Mouse (Mus musculus) liver, embryonic 15.5 days (tissue): ENCODE measurements around the gene Kif16b. TPM values are rescaled to one million over a fixed set of nuclear protein-coding genes. Genes with fewer than 3 reads are reported as not detected.

Experiments used
- ATAC-seq: fragments of 200-750 bp; cut with Nextera tagmentation; 2 replicates; pipeline ENCODE4 v1.8.0; 2017; ENCODE audit warnings: moderate number of reproducible peaks, mild to moderate bottlenecking, moderate library complexity; ENCODE audit not compliant: insufficient read depth
- H3K27ac ChIP-seq: fragments of 300-500 bp; sonication (generic); replicated peaks from 2 replicates; pipeline ENCODE4 v1.5.1; 2015; ENCODE audit warnings: mild to moderate bottlenecking, inconsistent platforms
- H3K27me3 ChIP-seq: fragments of 300-500 bp; sonication (generic); 2 replicates; pipeline ENCODE4 v1.6.1; 2015; ENCODE audit warnings: mild to moderate bottlenecking, inconsistent platforms
- H3K36me3 ChIP-seq: fragments of 300-500 bp; sonication (generic); replicated peaks from 2 replicates; pipeline ENCODE4 v1.6.1; 2015; ENCODE audit warnings: moderate library complexity, mild to moderate bottlenecking, inconsistent platforms
- H3K4me1 ChIP-seq: fragments of 300-500 bp; sonication (generic); replicated peaks from 2 replicates; pipeline ENCODE4 v1.6.1; 2015; ENCODE audit warnings: inconsistent platforms
- H3K4me2 ChIP-seq: fragments of 300-500 bp; sonication (generic); 2 replicates; pipeline ENCODE4 v1.6.1; 2015; ENCODE audit warnings: moderate library complexity, mild to moderate bottlenecking, inconsistent platforms
- H3K4me3 ChIP-seq: fragments of 300-500 bp; sonication (generic); replicated peaks from 2 replicates; pipeline ENCODE4 v1.5.1; 2015; ENCODE audit warnings: mild to moderate bottlenecking, inconsistent platforms
- H3K9ac ChIP-seq: fragments of 300-500 bp; sonication (generic); 2 replicates; pipeline ENCODE4 v1.6.1; 2015; ENCODE audit warnings: moderate library complexity, mild to moderate bottlenecking, inconsistent platforms
- H3K9me3 ChIP-seq: fragments of 300-500 bp; sonication (generic); replicated peaks from 2 replicates; pipeline ENCODE4 v1.6.1; 2016; ENCODE audit warnings: inconsistent platforms
- WGBS: fragments of 180-500 bp; shearing (Covaris S2); methylation state at CpG from one replicate; pipeline ENCODE4 v1.1.7; 2015; ENCODE audit warnings: mixed read lengths; ENCODE audit not compliant: insufficient replicate concordance; 5-methylcytosine and 5-hydroxymethylcytosine counted together
- polyA plus RNA-seq: library from polyadenylated mRNA; unstranded; fragments of >200 nt; fragmentation: Nextera tagmentation; extraction: Ambion mirVana; gene quantifications from 2 replicates; pipeline ENCODE4 v1.2.1, GENCODE M21; 2015

The Kif16b gene
- polyA plus RNA-seq, 1 experiment from 2014 or later = 3.5 TPM

- no peak overlapping the region for H3K4me3 ChIP-seq
- 57% methylated on average over 6 of the region's 6 CpGs for WGBS
- no peak overlapping the region for H3K4me2 ChIP-seq
- no peaks in the 10 kb centered on the region for H3K27me3 ChIP-seq
- no peak overlapping the region for H3K9ac ChIP-seq
- H3K9me3 ChIP-seq = no peaks in the 10 kb centered on the region
- no peaks in the 10 kb centered on the region for H3K36me3 ChIP-seq
- H3K4me1 ChIP-seq = no peaks in the 10 kb centered on the region
- 0 out of 2 replicates have a peak, but pooled peaks have one; percentile 28 for ATAC-seq
- no peak overlapping the region for H3K27ac ChIP-seq
These were observed 290.2 kb downstream of the Kif16b start for GRCm38 (mm10) chr2:142611113-142611512.

DNA sequence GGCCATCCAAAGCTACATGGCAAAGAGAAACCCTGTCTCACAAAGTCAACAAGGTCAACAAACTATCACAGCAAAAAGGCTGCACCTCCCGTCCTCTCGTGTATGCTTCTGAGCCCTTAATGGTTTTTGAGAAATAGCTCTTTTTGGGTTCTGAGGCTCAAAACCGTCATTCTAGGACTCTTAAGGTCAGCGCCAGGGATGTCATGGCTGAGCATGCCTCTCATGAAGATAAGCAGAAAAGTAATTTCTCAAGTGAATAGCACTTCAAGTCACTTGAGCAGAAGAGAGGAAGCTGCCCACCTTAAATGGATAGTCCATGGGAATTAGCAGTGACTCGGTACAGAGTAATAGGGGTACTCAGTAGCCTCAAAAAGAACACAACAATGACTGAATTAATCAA is 291.1 kb downstream of the Kif16b start:
- Histone ChIP-seq H3K4me3 (no peak overlapping the region), H3K27me3 (no peaks in the 10 kb centered on the region), H3K36me3 (no peaks in the 10 kb centered on the region), H3K4me2 (no peak overlapping the region), H3K9ac (no peak overlapping the region), H3K4me1 (no peaks in the 10 kb centered on the region), H3K9me3 (no peaks in the 10 kb centered on the region), H3K27ac (no peak overlapping the region)
- WGBS = 66% methylated on average over 5 of the region's 5 CpGs
- no peak for ATAC-seq

DNA sequence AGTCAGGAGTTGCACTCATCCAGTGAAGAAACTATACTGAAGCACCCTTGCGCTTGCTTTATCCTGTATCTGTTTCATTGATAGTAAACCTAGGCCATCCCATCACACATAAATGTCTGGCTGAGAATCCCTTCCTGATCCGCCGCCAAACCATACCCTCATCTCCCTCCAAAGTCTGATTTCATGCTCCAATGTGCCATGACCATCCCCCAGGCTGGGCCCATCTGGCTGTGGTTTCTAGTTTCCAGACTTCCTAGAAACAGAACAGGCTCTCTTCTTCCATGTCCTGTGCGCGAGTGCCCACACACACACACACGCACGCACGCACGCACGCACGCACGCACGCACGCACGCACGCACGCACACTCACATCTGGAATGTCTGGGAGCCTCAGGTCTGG is 292.6 kb downstream of the Kif16b start:
- H3K4me2 ChIP-seq = no peak overlapping the region
- H3K36me3 ChIP-seq = no peaks in the 10 kb centered on the region
- H3K9me3 ChIP-seq = no peaks in the 10 kb centered on the region
- ATAC-seq = no peak
- WGBS = 85% methylated on average over 17 of the region's 17 CpGs
- no peaks in the 10 kb centered on the region for H3K27me3 ChIP-seq
- H3K4me3 ChIP-seq = no peak overlapping the region
- H3K4me1 ChIP-seq = no peaks in the 10 kb centered on the region
- no peak overlapping the region for H3K9ac ChIP-seq
- H3K27ac ChIP-seq = no peak overlapping the region

DNA sequence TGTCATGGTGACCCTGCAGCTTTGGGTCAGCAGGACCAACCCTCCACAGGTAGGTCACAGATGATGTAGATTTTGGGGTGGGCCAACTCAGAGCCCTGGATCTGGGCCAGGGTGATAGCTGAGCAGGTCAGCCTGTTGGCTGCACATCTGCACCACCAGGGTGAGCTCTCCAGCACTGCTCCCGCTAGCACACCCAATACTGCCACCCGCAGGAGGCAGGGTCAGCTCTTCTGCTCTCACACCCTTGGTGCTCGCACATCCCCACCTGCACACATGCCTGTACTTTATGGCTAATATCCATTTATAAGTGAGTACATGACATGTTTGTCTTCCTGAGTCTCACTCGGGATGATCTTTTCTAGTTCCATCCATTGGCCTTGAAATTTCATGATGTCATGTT is 296.6 kb downstream of the Kif16b start:
- Histone ChIP-seq H3K4me3 (no peak overlapping the region), H3K4me2 (no peak overlapping the region), H3K27me3 (no peaks in the 10 kb centered on the region), H3K36me3 (no peaks in the 10 kb centered on the region), H3K9me3 (no peaks in the 10 kb centered on the region), H3K27ac (no peak overlapping the region), H3K9ac (no peak overlapping the region), H3K4me1 (no peaks in the 10 kb centered on the region)
- 49% methylated on average over 4 of the region's 4 CpGs for WGBS
- no peak for ATAC-seq

- Histone ChIP-seq H3K9me3 (no peaks in the 10 kb centered on the region), H3K9ac (no peak overlapping the region), H3K36me3 (no peaks in the 10 kb centered on the region), H3K27me3 (no peaks in the 10 kb centered on the region), H3K27ac (no peak overlapping the region), H3K4me2 (no peak overlapping the region), H3K4me3 (no peak overlapping the region), H3K4me1 (no peaks in the 10 kb centered on the region)
- WGBS = 58% methylated on average over 2 of the region's 2 CpGs
- no peak for ATAC-seq
These were observed 298.1 kb downstream of the Kif16b start for GRCm38 (mm10) chr2:142603210-142603609.

DNA sequence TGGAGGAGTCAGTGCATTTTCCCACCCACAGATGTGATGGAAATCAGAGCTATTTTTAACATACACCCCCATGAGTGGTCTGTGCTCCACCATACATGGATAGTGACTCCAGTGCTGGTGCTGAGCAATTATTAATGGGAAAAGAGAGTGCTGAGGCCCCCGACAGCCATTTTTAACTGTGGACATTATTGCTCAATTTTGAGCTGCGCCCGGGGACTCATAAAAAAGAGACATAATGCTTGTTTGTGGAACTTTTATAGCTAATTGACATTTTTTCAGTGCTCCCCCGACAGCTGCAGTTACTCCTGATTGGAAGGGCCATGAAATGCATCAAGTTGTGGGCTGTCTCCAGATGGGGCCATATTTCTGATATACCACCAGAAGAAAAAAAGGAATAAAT is 302.1 kb downstream of the Kif16b start:
- H3K36me3 ChIP-seq = no peaks in the 10 kb centered on the region
- no peak overlapping the region for H3K27ac ChIP-seq
- no peak for ATAC-seq
- H3K9ac ChIP-seq = no peak overlapping the region
- no peaks in the 10 kb centered on the region for H3K27me3 ChIP-seq
- no peaks in the 10 kb centered on the region for H3K4me1 ChIP-seq
- 51% methylated on average over 4 of the region's 4 CpGs for WGBS
- H3K9me3 ChIP-seq = no peaks in the 10 kb centered on the region
- no peak overlapping the region for H3K4me2 ChIP-seq
- H3K4me3 ChIP-seq = no peak overlapping the region

GRCm38 (mm10) chr2:142596176-142597170 is 304.9 kb downstream of the Kif16b start:
- H3K9ac ChIP-seq = no peak overlapping the region
- H3K27me3 ChIP-seq = no peaks in the 10 kb centered on the region
- no peaks in the 10 kb centered on the region for H3K9me3 ChIP-seq
- no peaks in the 10 kb centered on the region for H3K4me1 ChIP-seq
- no peak overlapping the region for H3K4me2 ChIP-seq
- no peak overlapping the region for H3K27ac ChIP-seq
- H3K36me3 ChIP-seq = no peaks in the 10 kb centered on the region
- 65% methylated on average over 17 of the region's 17 CpGs for WGBS
- no peak for ATAC-seq
- H3K4me3 ChIP-seq = no peak overlapping the region

GRCm38 (mm10) chr2:142590938-142591337 is 310.4 kb downstream of the Kif16b start:
- no peak for ATAC-seq

DNA sequence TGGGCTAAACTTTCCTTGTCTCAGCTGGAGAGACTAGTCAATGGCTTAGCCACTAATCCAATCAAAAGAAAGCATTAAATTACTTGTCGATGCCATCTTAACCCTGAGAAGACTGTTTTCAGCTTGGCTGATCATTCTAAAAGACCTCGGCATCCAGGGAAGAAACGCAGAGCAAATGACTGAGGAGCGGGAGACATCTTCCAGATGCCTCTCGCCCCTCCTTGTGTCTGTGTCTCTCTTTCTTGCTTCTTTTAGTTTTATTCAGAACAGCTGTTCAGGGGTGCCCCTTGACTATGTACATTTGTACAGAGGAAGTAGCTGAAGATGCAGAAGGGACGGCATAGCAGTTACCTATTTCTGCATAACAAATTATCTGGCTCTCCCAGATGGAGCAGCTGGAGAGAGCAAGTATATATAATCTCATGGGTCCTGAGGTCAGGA is 311.0 kb downstream of the Kif16b start:
- Histone ChIP-seq H3K4me3 (no peak overlapping the region), H3K4me2 (no peak overlapping the region), H3K4me1 (no peaks in the 10 kb centered on the region), H3K9me3 (no peaks in the 10 kb centered on the region), H3K36me3 (no peaks in the 10 kb centered on the region), H3K27me3 (no peaks in the 10 kb centered on the region), H3K27ac (no peak overlapping the region), H3K9ac (no peak overlapping the region)
- 64% methylated on average over 6 of the region's 6 CpGs for WGBS
- no peak for ATAC-seq

More at GRCm38 (mm10) chr2:142590938-142591337, 310.4 kb downstream of the Kif16b start:
- no peak overlapping the region for H3K4me2 ChIP-seq
- no peaks in the 10 kb centered on the region for H3K36me3 ChIP-seq
- H3K27ac ChIP-seq = no peak overlapping the region
- H3K9ac ChIP-seq = no peak overlapping the region
- no peaks in the 10 kb centered on the region for H3K9me3 ChIP-seq
- no peaks in the 10 kb centered on the region for H3K4me1 ChIP-seq
- no peaks in the 10 kb centered on the region for H3K27me3 ChIP-seq
- no peak overlapping the region for H3K4me3 ChIP-seq

DNA sequence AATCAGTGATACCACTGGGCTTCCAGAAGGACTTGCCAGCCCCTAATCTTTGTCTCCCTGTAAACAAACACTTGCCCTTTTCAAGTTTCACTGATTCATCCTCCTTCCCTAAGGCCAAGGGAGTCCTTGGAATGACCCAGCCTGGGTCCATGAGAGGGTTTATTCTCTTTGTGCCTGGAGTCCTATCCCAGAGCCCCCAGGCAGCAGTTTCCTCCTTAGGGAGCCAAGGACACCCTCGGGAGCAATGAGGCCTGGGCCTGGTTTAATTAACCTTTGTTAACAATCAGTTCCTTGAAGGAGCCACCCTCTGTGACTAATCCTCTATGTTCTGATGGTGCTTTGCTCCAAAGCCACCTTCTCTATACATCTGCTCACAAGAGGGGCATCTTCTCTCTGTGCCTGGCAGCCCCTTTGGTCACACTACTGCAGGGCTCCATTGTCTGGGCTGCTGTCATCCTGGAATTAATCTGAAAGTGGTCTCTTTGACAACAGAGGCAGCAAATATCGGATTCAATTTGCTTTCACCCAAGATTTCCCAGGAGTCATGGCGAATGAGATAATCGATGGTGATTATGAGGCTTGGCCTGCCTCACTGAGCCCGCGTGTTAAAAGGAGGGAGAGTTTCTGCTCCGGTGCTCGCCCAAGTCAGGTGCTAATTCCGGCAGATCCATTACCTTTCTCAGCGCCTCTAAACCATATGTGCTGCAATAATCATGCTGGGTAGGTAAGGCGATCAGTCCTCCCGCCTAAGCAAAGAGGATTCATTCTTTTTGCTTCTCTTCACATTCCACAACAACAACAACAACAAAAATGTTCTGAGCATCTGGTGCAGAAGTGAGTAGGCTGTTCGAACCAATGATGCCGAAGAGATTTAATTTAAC is 311.7 kb downstream of the Kif16b start:
- Histone ChIP-seq H3K4me1 (no peaks in the 10 kb centered on the region), H3K4me2 (no peak overlapping the region), H3K9ac (no peak overlapping the region), H3K27ac (no peak overlapping the region), H3K4me3 (no peak overlapping the region), H3K36me3 (no peaks in the 10 kb centered on the region), H3K9me3 (no peaks in the 10 kb centered on the region), H3K27me3 (no peaks in the 10 kb centered on the region)
- no peak for ATAC-seq
- 63% methylated on average over 14 of the region's 14 CpGs for WGBS

- Histone ChIP-seq H3K9me3 (no peaks in the 10 kb centered on the region), H3K36me3 (no peaks in the 10 kb centered on the region), H3K4me3 (no peak overlapping the region), H3K4me1 (no peaks in the 10 kb centered on the region), H3K27me3 (no peaks in the 10 kb centered on the region), H3K27ac (no peak overlapping the region), H3K9ac (no peak overlapping the region), H3K4me2 (no peak overlapping the region)
- WGBS = 63% methylated on average over 5 of the region's 5 CpGs
- no peak for ATAC-seq
These were observed 315.5 kb downstream of the Kif16b start for GRCm38 (mm10) chr2:142585845-142586244.
